Mouse (Mus musculus) heart, postnatal 0 days (tissue): ENCODE measurements around the gene Ankmy2.

Experiments used
- CTCF ChIP-seq: IDR thresholded peaks from 2 replicates; pipeline ENCODE4 v1.5.1; 2016; ENCODE audit warnings: antibody characterized with exemption, control low read depth, low read depth
- EP300 ChIP-seq: IDR thresholded peaks from 2 replicates; pipeline ENCODE4 v1.6.1; 2016; ENCODE audit warnings: antibody characterized with exemption, low read depth

DNA sequence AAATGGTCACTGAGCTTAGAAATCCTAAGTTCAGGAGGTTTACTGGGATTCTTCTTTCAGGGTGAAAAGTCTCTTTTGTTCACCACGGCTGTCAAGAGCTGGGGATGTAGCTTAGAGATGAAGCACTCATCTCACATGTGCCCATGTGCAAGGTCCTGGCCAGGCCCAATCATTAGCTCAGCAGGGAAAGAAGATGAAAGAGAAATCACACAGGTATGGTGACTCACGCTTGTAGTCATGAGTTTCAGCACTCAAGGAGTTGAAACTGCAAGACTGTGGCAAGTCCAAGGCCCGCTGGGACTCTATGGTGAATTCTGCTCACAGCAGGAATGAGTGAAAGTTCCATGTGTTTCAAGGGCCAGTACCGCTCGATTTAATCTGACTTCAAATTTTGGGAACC is 22.8 kb upstream of the Ankmy2 start:
- TF ChIP-seq CTCF (no peak), EP300 (no peak)
